Mouse (Mus musculus) lung, adult 2 months (tissue): ENCODE data around the gene Erich6b.

ENCODE experiments used
- CTCF ChIP-seq: fragments of 200-500 bp; IDR thresholded peaks from 2 replicates; pipeline ENCODE4 v1.5.1; 2011; ENCODE audit warnings: mild to moderate bottlenecking, low read length, control low read depth; ENCODE audit not compliant: insufficient read depth
- POLR2A ChIP-seq: fragments of 200-500 bp; IDR thresholded peaks from 2 replicates; pipeline ENCODE4 v1.6.1; 2011; ENCODE audit warnings: low read depth, mild to moderate bottlenecking, control low read depth, low read length, borderline replicate concordance; ENCODE audit errors: extremely low read depth

GRCm38 (mm10) chr14:75641369-75641768, 690 bp upstream of the Erich6b start:
- TF ChIP-seq POLR2A (no peak), CTCF (0 out of 2 replicates have a peak, but pooled peaks have one; percentile 6)
